Mouse (Mus musculus) brain, embryonic 14.5 days (tissue): Measurements from ENCODE around the gene Ubr7.
A peak's percentile ranks its signal among the peaks of the same experiment; 100 is the strongest.

Source experiments
- CTCF ChIP-seq: fragments of 200-500 bp; IDR thresholded peaks from 2 replicates; pipeline ENCODE4 v1.5.1; 2012; ENCODE audit warnings: inconsistent platforms, mild to moderate bottlenecking, moderate library complexity, borderline replicate concordance; ENCODE audit not compliant: insufficient read depth, insufficient read length; ENCODE audit errors: extremely low read depth
- POLR2A ChIP-seq: fragments of 200-500 bp; IDR thresholded peaks from 2 replicates; pipeline ENCODE4 v1.6.1; 2012; ENCODE audit warnings: mild to moderate bottlenecking, inconsistent platforms, borderline replicate concordance; ENCODE audit not compliant: poor library complexity, insufficient read depth, insufficient read length, severe bottlenecking; ENCODE audit errors: extremely low read depth

- TF ChIP-seq POLR2A (no peak), CTCF (peak; percentile 71)
Observed at GRCm38 (mm10) chr12:102733381-102733780, 24.4 kb upstream of the Ubr7 start.
